Mouse (Mus musculus) kidney, adult 18-20 months (tissue): ENCODE data around the gene Tyrobp.
A peak's percentile ranks its signal among the peaks of the same experiment; 100 is the strongest.

Experiments
- DNase-seq: peaks from one replicate; pipeline ENCODE4 v3.0.0; 2021

Gene Tyrobp

DNA sequence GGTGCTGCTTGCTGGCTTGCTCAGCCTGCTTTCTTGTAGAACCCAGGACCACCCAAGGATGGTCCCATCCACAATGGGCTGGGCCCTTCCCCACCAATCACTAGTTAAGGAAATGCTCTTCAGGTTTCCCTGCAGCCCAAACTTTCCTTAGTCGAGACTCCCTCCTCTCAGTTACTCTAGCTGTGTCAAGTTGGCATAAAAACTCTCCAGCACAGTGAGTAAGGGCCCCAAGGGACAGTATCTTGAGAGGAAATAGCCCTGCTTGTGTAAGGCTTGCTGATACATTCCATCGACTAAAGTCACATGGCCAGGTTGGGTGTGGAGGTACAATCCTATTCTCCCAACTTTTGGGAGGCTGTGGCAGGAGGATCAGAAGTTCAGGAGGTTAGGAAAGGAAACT, 16.6 kb downstream of the Tyrobp start:
- no peak for DNase-seq

GRCm38 (mm10) chr7:30431793-30432192, 18.2 kb downstream of the Tyrobp start:
- peak; percentile 52 for DNase-seq

DNA sequence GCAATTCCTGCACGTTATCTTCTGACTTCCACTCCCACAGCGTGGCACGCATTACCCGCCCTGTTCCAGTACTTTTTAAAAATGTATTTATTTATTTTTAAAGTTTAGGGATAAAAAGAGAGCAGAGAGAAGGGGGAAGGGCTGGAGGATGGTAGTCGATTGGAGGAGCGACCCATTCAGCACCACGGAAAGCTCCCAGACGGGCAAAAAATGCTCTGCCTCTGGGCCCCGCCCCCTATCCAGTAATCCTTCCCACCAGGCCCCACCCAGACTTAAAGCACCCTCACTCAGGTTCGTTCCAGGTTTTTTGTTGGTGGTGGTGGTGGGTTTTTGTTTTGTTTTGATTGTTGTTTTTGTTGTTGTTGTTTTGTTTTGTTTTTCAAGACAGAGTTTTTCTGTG, 20.7 kb downstream of the Tyrobp start:
- peak; percentile 60 for DNase-seq

DNA sequence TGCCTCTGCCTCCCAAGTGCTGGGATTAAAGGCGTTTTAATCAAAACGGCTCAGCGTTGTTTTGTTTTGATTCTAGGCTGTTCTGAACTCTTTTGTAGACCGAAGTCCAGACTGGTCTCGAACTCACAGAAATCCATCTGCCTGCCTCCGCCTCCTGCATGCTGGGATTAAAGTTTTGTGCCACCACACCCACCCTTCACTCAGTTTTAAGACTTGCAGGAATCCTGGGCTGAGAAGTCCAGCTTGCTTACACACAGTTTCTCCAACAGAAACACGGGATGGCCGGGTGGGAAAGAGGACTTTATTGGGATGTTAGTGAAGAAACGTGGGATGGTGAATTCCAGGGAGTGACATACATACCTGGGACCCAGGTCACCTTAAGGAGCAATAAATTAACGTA, 21.1 kb downstream of the Tyrobp start:
- DNase-seq, result no peak

DNA sequence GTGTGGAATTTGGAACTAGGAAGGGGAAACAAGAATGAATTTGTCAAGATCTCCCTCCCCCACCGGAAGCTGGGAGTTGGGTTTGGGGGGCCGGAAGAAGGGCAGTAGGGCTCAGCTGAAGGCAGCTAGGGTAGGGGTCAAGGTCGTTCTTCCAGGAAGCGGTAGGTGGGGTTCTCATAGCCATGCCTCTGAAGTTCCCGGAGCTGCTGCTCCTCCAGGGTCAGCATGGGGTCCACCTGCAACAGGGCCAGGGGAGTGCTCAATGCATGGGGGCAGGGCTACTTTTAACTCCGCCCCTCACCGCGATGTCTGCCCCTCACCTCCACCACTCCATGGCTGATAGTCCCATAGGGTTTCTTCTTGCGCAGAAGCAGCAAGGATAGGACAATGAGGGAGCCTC, 21.6 kb downstream of the Tyrobp start:
- DNase-seq, result no peak

DNA sequence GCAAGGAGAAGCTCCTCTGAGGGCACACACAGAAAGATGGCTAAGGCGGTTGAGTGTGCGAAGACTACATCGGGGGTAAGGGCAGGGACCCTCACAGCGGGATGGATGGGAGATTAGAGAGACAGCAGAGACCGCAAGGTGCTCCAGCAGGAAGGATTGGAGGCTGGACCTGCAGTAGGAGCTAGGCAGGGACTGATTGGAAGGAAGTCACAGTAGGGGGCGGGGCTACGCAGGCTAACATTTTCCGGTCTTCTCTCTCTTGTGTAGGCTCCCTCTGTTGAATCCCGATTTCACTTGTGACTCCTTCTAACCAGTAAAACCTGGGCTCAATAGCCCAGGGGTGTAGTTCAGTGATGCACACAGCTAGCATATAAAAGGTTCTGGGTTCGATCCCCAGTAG, 23.3 kb downstream of the Tyrobp start:
- no peak for DNase-seq

DNA sequence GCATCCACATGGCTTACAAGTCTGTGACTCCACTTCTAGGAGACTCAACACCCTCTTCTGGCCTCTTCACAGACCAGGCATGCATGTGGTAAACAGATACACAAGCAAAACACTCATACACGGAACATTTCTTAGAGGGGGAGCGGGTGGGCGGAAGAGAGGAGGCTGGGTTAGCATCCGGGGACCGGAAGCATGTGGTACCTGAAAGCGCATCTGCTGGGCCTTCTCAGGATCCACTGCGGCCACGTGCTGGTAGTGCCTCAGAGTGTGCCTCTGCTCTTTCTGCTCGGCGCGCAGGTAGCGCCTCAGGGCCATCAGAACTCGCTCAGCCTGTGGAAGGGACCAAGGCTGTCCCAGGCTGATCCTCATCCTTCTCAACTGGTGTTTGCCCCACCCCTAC, 26.2 kb downstream of the Tyrobp start:
- DNase-seq, result no peak

- peak; percentile 56 for DNase-seq
These were observed 27.1 kb downstream of the Tyrobp start for GRCm38 (mm10) chr7:30440697-30441096.

GRCm38 (mm10) chr7:30443696-30444095, 30.1 kb downstream of the Tyrobp start:
- DNase-seq, result no peak

- no peak for DNase-seq
These were observed 30.8 kb downstream of the Tyrobp start for GRCm38 (mm10) chr7:30444154-30444970.

- peak; percentile 61 for DNase-seq
These were observed 31.6 kb downstream of the Tyrobp start, which contains the start of gene Aplp1 for GRCm38 (mm10) chr7:30444971-30445751. Gene Aplp1 (minus strand): TSS chr7:30445535.

- no peak for DNase-seq
These were observed 36.7 kb downstream of the Tyrobp start for GRCm38 (mm10) chr7:30450241-30450640.

GRCm38 (mm10) chr7:30453327-30453726, 39.8 kb downstream of the Tyrobp start:
- DNase-seq, result no peak

DNA sequence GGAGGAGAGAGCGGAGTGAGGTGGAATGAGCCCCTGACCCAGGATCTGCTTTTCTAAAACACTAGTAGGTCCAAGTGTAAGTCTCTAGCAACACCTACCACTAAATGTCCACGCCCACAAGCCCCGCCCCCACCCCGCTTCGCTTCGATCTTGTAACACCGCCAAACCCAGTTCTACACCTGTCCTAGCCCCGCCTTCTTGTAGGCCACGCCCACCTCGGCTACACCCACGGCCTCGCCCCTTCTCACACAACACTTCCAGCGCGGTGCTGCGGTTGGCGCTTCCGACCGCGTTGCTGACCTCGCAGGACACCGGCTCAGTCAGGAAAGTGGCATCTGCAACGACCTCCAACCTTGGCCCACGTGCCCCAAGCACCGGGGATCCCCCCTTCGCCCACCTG, 40.2 kb downstream of the Tyrobp start:
- DNase-seq, result peak; percentile 68

GRCm38 (mm10) chr7:30454259-30454658, 40.7 kb downstream of the Tyrobp start:
- DNase-seq, result no peak

DNA sequence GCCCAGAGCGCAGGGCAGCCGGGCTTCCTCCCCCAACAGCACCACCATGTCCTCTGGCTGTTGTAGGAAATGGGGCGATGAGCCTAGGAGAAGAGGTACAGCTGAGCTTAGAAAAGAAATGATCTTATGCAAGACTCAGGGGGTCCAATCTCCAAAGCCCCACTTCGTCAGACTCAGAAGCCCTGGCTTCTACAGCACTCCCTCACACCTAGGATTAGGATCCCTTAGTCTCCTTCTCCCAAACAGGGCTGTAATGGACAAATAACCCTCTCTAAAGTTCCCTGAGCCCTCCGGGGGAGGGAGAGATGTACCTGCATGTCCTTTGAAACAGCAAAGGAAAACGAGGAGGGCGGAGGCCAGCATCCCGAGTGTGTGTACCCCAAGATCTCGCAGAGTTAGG, 42.9 kb downstream of the Tyrobp start:
- no peak for DNase-seq

GRCm38 (mm10) chr7:30456911-30457628, 43.5 kb downstream of the Tyrobp start:
- DNase-seq, result no peak

DNA sequence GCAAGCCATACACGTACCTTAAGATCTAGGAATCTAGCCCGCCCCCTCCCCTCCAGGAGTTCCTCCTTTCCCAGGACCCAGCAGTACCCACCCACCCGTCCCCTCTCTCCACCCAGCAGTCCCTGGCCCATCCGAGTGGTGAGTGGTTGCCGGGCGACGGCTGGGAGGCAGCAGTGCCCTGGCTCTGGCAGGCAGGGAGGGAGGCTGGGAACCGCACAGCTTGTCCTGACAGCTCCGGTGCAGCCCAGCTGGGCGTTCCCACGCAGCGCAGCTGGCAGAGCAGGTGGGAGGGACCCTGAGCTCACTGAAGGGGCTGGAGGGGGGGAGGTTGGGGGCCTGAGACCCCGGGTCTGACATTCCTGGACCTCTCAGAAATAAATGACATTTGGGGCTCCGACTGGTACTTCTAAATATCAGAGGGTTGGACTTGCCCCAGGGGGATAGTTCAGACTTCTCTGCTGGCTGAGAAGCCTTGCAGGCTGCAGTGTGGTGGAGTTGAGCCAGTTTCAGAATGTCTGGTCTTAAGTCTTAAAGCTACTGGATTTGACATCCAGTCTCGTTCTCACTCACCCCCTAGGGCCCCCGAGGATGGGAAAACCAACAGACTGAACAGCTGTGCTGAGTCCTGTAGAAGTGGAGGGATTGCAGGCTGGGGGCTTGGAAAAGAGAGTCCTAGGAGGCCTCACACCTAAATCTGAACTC, 44.2 kb downstream of the Tyrobp start, which contains the start of the genes Kirrel2 and Nphs1:
Gene Kirrel2 (minus strand): TSS at position 62 of the 702 bp plus-strand sequence.
Gene Nphs1 (plus strand): TSS at position 687 of the 702 bp plus-strand sequence.
- no peak for DNase-seq

- DNase-seq, result no peak
These were observed 45.9 kb downstream of the Tyrobp start for GRCm38 (mm10) chr7:30459484-30459883.

- DNase-seq, result no peak
These were observed 50.0 kb downstream of the Tyrobp start for GRCm38 (mm10) chr7:30463568-30463967.

DNA sequence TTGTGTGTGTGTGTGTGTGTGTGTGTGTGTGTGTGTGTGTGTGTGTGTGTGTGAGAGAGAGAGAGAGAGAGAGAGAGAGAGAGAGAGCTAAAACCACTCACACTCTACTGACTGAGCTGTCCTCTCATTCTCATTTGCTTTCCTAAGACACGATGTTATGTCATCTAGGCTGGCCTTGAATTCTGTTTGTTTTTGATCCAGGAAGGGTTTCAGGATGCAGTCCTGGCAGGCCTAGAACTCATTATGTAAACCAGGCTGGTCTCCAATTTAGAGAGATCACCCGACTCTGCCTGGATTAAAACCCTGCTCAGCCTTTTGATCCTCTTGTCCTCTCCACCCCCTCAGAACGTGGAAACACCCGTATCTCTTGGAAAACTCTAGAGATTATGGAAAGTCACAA, 50.4 kb downstream of the Tyrobp start:
- DNase-seq, result no peak

GRCm38 (mm10) chr7:30464816-30465300, 51.3 kb downstream of the Tyrobp start:
- DNase-seq, result no peak
